Mouse (Mus musculus) erythroid progenitor cell, adult 5-6 weeks (primary cell): ENCODE measurements around the gene Clns1a. TPM values are rescaled to one million over a fixed set of nuclear protein-coding genes. Genes with fewer than 3 reads are reported as not detected.

Source experiments
- ATAC-seq: replicated peaks from 2 replicates; pipeline ENCODE4 v1.8.0; 2016; ENCODE audit warnings: moderate number of reproducible peaks, mild to moderate bottlenecking, moderate TSS enrichment, inconsistent platforms; ENCODE audit not compliant: poor library complexity, low FRiP score, severe bottlenecking
- total RNA-seq, 2 experiments: library from RNA; stranded (forward) in 1 of 2; stranded (reverse) in 1 of 2; fragments of 150-400 nt in 1 of 2; fragments of 186-747, 209-891 nt in 1 of 2; gene quantifications; 2 replicates each; pipeline versions ENCODE4 v1.2.3 to v1.2.4; 2015 to 2017; ENCODE audit warnings: low replicate concordance in 2 of 2

Gene Clns1a
- total RNA-seq, 2 experiments from 2014 or later, result 12.5 to 30.2 TPM

DNA sequence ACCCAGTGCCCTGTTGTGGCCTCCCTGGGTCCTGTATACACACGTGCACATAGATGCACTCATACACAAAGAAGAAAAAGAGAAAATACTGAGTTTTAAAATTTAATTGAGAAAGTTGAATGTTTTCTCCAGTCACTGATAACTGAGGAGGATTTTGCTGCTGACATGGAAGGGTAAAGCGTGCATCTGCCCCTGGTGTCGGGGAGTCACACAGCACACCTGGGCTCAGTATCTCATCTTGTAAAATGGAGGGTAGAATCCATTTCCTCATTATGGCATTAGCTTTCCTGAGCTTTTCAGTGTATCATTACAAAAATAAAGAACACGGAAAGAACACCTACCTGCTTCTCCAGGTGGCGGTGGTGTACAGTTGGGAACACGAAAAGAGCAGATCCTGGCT, 29.0 kb downstream of the Clns1a start:
- no peak for ATAC-seq

DNA sequence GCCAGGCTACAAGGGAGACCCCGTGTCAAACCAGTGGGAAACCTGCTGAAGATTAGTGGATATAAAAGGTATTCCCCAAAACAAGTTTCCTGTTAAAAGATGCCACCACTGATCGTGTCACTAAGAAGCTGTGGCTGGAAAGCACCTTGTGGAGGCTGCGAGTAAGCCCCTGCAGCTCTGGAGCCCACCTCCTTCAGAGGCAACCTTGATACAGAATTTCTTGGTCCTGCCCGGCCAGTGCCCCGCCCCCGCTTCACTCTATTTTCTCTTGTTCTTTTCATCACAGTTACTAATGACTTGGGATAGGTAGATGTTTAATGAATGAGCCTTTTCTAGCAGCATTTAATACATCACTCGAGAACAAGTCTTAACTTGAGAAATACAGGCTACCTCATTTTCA, 29.6 kb downstream of the Clns1a start:
- ATAC-seq, result no peak

- no peak for ATAC-seq
Measured at GRCm38 (mm10) chr7:97726778-97727177, 30.3 kb downstream of the Clns1a start.

DNA sequence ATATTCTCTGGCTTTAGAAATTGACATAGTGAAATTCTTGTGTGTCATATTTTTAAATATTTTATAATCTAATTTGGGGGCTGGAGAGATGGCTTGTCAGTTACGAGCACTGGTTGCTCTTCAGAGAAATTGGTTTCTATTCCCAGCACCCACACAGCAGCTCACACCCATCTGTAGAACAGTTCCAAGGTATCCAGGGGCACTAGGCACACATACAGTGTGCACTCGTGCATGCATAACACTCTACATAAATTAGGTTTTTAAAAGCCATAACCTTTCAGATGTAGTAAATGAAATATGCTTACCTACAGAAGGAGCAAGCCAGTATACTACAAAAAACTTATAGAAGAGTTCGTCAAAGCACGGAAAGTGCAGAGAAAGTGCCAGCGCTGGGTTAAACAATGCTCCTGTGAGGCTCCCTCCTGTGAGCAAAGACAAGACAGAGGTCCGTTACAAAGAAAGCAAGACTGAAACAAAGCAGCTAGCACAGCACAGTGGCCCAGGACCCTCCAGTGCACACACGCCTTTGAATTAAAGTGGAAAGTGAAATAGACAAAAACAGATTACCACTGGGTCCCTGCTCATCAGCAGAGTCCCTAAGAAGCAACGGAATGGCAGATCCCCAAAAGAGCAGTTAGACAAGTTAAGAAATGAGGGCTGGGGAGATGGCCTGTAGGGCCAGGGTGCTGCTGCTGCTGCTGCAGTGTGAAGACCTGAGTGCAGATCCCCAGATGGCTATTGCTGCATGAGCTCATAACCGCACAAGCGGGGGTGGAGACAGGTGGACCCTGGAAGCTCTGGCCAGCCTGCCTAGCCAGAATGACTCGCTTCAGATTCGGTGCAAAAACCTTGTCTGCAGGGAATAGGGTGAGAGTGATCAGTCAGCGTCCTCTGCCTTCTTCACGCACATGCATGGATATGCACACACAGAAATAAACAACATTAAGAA, 32.5 kb downstream of the Clns1a start:
- no peak for ATAC-seq

GRCm38 (mm10) chr7:97730427-97730826, 34.0 kb downstream of the Clns1a start:
- no peak for ATAC-seq

GRCm38 (mm10) chr7:97733606-97734005, 37.2 kb downstream of the Clns1a start:
- no peak for ATAC-seq

DNA sequence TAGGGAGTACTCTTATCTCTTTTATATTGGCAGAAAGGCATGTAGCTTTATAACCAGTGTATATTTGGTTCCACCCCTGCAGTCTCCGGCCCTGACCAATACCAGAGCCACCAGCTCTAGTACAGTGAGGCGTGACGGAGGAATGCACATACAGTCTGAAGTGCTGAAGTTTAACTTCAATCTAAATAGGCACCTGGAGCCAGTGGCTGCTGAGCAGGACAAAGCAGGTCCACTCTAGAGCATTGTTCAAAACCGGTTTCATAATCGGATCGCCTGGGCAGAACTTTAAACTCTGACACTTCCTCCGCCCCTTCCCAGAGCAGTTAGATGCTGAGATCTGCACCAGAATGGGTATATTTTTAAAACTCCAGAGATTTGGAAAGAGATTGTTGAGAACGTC, 38.6 kb downstream of the Clns1a start:
- no peak for ATAC-seq

- ATAC-seq, result no peak
Measured at GRCm38 (mm10) chr7:97735886-97736420, 39.5 kb downstream of the Clns1a start.

DNA sequence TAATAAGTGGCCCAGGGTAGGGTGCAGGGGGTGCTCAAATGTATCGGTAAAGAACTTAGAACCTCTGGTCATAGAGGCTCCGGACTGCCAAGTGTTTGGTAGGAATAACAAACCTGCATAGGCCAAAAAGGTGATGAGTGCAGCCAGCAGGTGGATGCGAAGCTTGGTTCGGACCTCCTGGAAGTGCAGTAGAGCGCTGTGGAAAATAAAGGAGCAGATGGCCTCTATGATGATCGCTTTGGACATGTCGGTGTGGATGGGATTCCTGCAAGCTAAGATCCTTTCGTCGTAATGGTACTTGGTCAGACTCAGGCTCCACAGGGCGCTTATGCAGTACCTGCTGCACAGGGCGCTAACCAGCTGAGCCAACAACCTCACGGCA, 40.8 kb downstream of the Clns1a start:
- ATAC-seq, result no peak

GRCm38 (mm10) chr7:97737638-97738456, 41.4 kb downstream of the Clns1a start, which contains the start of gene Aqp11:
Gene Aqp11, minus strand, starts transcription at chr7:97738289.
- peak; percentile 95 for ATAC-seq

DNA sequence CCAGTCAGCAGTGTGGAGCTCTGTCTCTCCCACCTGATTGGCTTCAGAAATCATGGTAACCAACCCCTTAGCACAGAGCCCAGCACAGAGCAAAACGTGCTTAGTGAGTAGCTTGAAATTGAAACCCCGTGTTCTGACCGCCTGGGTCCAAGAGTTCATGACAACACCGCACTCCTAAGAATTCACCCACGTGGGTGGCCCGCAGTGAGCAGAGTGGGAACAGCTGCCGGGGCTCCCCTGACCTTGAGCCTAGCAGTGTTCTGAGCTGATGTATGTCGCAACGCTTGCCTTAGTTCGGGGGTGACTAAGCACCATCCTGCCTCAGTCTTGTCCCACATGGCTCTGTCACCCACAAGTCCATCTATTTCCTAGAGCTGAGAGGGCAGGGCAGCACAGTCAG, 44.5 kb downstream of the Clns1a start:
- ATAC-seq, result no peak

DNA sequence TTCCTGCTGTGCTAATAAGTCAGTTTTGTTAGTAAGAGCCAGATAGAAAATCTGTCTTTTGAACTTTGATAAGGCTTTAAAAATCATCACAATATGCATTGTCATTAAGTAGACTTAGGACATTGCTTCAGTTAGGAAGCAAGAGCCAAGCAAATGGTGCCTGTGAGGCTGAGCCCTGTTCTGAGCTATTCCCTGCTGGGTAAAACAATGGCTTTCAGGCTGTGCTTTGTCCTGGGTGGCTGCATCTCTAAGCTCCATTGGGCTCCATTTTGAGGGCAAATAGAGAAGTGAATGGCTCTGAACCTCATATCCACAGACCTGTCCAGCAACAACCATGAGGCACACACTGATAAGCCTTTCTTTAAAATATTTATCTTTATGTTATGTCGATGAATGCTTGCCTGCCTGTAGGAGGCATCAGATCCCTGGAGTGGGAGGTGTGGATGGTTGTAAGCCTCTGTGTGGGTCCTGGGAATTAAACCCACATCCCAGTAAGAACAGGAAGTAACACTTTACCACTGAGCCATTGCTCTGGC, 45.4 kb downstream of the Clns1a start:
- no peak for ATAC-seq

GRCm38 (mm10) chr7:97745299-97745698, 48.9 kb downstream of the Clns1a start:
- no peak for ATAC-seq

GRCm38 (mm10) chr7:97747176-97747707, 50.8 kb downstream of the Clns1a start:
- peak; percentile 54 for ATAC-seq

DNA sequence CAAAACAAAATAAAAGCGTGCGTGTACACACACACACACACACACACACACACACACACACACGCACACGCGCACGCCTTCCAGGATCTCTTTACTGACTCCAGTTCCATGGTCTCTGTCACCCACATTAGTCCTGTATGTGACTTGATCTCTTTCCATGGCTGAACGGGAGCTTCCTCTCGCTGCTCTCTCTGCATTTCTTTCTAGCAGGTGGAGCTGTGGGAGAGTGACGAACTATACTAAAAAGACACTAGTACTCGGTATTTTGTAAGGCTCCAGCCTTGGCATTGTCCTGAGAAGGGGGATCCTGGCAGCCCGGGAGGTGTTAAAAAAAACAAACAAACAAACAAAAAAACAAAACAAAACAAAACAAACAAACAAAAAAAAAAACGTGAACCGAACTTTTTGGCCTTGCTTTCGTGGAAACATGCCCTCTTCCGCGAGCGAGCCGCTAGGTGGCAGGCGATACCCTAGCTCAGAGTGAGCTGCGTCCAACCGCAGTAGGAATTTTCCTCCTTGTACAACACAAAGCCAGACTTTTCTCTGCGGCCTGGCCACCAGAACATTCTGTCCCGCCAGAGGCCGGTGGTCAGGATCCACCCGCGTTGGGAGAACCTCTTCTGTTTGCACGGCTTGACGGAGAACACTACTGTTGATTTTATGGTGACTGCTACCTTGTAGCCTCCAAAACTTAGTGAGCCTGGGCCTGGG, 51.5 kb downstream of the Clns1a start:
- peak; percentile 77 for ATAC-seq

- peak; percentile 36 for ATAC-seq
Measured at GRCm38 (mm10) chr7:97748527-97749206, 52.2 kb downstream of the Clns1a start.

- ATAC-seq, result peak; percentile 56
Measured at GRCm38 (mm10) chr7:97749207-97750190, 53.1 kb downstream of the Clns1a start.
